8 mouse cellular contexts compared by ENCODE assay signal in genomic region chr2:48885945-48886344, GRCm38 (mm10).
DNase-seq lines count a peak whose midpoint lies in the region; ATAC-seq and TF ChIP-seq lines count a peak whose summit lies in the region.

No protein-coding gene starts in this region.

- no peaks in the 10 kb centered on the region for H3K27me3 ChIP-seq in intestine, postnatal 0 days (replicated peaks; ENCODE audit: control insufficient read depth, insufficient read depth, low read length)
- no peaks in the 10 kb centered on the region for H3K27me3 ChIP-seq in midbrain, embryonic 12.5 days

- no peak overlapping the region for H3K9ac ChIP-seq in intestine, postnatal 0 days (ENCODE audit: low read depth, low read length)
- H3K9ac ChIP-seq in midbrain, embryonic 12.5 days (replicated peaks), result no peak overlapping the region

- H3K27ac ChIP-seq in intestine, postnatal 0 days (ENCODE audit: low read depth, low read length), result no peak overlapping the region
- no peak overlapping the region for H3K27ac ChIP-seq in midbrain, embryonic 12.5 days (replicated peaks)

- no peak overlapping the region for H3K4me3 ChIP-seq in intestine, postnatal 0 days (ENCODE audit: low read depth, low read length)
- H3K4me3 ChIP-seq in midbrain, embryonic 12.5 days, result no peak overlapping the region

- H3K9me3 ChIP-seq in intestine, postnatal 0 days (ENCODE audit: control insufficient read depth), result no peaks in the 10 kb centered on the region
- no peaks in the 10 kb centered on the region for H3K9me3 ChIP-seq in midbrain, embryonic 12.5 days

- ATAC-seq in intestine, postnatal 0 days, result no peak
- peak; percentile 54; the same call in 1 of the 2 replicates for ATAC-seq in midbrain, embryonic 12.5 days (ENCODE audit: low FRiP score, low read depth)

- TF ChIP-seq CTCF in intestine, postnatal 0 days (IDR thresholded peaks at IDR 0.05; ENCODE audit: low read depth), result peak; percentile 80

- peak; percentile 61 for DNase-seq in urinary bladder, postnatal 14 days (ENCODE audit: low spot score)
- DNase-seq in urinary bladder, adult 2 months (ENCODE audit: low spot score), result no peak
- peak; percentile 52 for DNase-seq in cerebellum, adult 9-11 months
- peak; percentile 52 to 86 for DNase-seq in frontal cortex, postnatal 36 days (ENCODE audit: low spot score in 2 of 2)
- DNase-seq in left cerebral cortex, postnatal 14 days (ENCODE audit: low spot score in 2 of 2), result peak; percentile 81 to 82
- peak; percentile 48 to 55 for DNase-seq in right cerebral cortex, postnatal 36 days (ENCODE audit: low spot score in 2 of 2)

- H3K36me3 ChIP-seq in intestine, postnatal 0 days (ENCODE audit: control insufficient read depth, insufficient read depth), result 0 out of 2 replicates have a peak, but pooled peaks cover 5% of the 10 kb centered on the region
- 0 out of 2 replicates have a peak, but pooled peaks cover 2% of the 10 kb centered on the region for H3K36me3 ChIP-seq in midbrain, embryonic 12.5 days

- no peaks in the 10 kb centered on the region for H3K4me1 ChIP-seq in intestine, postnatal 0 days (replicated peaks; ENCODE audit: control insufficient read depth, insufficient read depth, low read length)
- no peaks in the 10 kb centered on the region for H3K4me1 ChIP-seq in midbrain, embryonic 12.5 days

- no peak overlapping the region for H3K4me2 ChIP-seq in intestine, postnatal 0 days (replicated peaks; ENCODE audit: low read depth)
- no peak overlapping the region for H3K4me2 ChIP-seq in midbrain, embryonic 12.5 days (replicated peaks)

- intact Hi-C loops in left cerebral cortex, postnatal 14 days (cut with DNase I), result loop anchor here (1.0 to 10.0 kb wide), 3 partner anchors 884 to 1394 kb away; no protein-coding TSS in a partner anchor
